Mouse (Mus musculus): ENCODE data around the gene Igflr1. TPM values are rescaled to one million over a fixed set of nuclear protein-coding genes. Genes with fewer than 3 reads are reported as not detected.

Igflr1 gene
- polyA plus RNA-seq, 1 experiment, result 3.4 TPM

DNA sequence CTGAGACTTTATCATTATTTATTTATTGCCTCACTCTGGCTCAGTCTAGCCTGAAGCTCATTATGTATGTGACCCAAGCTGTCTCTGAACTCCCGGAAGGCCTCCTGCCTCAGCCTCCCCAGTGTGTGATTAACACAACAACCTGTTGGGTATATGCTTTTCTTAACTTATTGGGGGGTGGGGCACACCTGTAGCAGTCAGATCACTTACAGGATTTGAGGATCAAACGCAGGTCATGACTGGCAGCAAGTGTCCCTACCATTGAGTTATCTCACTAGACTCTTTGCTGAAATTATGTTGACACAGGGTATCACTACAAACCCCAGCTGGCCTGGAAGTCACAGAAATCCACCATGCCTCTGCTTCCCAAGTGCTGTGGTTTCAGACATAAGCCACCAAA is 4.9 kb upstream of the Igflr1 start:
- Histone ChIP-seq H3K4me3 (ENCODE audit: insufficient read depth, low read length) (no peak overlapping the region), H3K27ac (ENCODE audit: insufficient read depth, low read length) (no peak overlapping the region), H3K4me1 (ENCODE audit: control insufficient read depth, insufficient read depth, low read length) (peaks cover 3% of the 10 kb centered on the region; the same call in 1 of the 2 replicates)
- TF ChIP-seq CTCF (IDR thresholded peaks at IDR 0.05; ENCODE audit: extremely low read depth, insufficient read depth, low read length) (no peak), POLR2A (IDR thresholded peaks at IDR 0.05; ENCODE audit: extremely low read depth, insufficient read depth, low read length) (no peak)

DNA sequence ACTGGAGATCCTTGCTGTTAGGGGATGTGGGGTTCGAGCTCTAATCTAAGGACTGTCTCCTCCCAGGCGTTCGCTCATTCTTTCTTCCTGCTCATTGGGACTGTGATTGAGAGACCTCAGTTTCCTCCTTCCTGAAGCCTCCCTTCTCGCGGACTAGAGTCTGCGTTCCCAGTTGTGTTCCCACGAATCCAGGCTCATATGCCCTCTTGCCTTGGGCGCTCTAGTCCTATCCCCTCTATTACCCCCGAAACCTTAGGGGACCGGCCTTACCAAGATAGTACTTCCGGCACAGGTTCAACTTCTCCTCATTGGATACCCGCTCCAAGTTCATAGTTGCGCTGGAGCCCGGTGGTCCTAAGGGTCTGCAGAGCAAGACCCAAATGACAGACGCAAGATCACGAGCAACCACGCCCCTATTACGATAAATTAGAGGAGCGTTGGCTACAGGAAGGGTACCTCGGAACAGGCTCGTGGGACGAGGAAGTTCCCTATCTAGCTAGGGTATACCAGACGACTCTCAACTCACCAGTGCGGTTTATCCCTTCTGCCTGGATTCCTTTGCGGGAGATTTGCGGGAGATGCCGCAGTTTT is 2.6 kb upstream of the Igflr1 start:
- Histone ChIP-seq H3K27ac (ENCODE audit: insufficient read depth, low read length) (peak overlapping the region; percentile 11), H3K4me3 (ENCODE audit: insufficient read depth, low read length) (peak overlapping the region; percentile 50), H3K4me1 (ENCODE audit: control insufficient read depth, insufficient read depth, low read length) (peaks cover 3% of the 10 kb centered on the region; the same call in 1 of the 2 replicates)
- TF ChIP-seq CTCF (IDR thresholded peaks at IDR 0.05; ENCODE audit: extremely low read depth, insufficient read depth, low read length) (no peak), POLR2A (IDR thresholded peaks at IDR 0.05; ENCODE audit: extremely low read depth, insufficient read depth, low read length) (no peak)

DNA sequence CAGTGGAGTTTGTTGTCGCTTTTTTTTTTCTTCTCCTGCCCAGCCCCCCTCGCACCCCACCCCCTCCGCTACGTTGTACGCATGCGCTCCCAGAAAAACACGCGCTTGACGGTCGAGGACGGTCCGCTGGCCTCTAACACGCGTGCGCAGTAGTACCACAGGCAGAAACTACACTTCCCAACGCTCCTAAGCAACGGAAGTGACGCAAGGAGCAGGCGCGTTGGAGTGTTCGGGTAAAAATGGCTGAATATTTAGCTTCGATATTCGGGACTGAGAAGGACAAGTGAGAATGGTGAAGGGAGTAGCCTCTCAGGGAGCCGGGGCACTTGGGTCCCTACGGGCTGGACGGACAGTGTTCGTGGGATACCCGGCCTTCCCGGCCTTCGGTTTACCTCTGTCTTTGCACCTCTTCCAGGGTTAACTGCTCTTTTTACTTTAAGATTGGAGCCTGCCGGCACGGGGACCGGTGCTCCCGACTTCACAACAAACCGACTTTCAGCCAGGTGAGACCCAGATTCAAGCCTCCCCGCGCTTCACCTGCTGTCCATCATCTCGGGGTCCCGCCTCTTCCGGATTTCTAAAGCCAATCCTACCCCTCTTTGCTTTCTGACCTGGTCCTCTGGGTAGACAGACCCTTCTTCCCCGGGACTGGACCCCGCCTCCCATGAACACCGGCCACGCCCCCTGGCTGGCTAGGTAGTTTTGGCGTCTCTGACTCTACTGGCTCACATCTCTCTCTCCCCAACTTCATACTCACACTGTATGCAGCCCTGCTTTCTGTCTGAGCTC is 1.9 kb upstream of the Igflr1 start, which contains the start of the genes U2af1l4, Gm49396 and Psenen:
Gene U2af1l4 (plus strand): TSS at position 185 of the 789 bp plus-strand sequence.
Gene Gm49396 (plus strand): TSS at position 228 of the 789 bp plus-strand sequence.
Gene Psenen (minus strand): TSS at position 511 of the 789 bp plus-strand sequence.
- peak within 1 kb of the TSS; percentile 50 for H3K4me3 ChIP-seq (ENCODE audit: insufficient read depth, low read length)
- peaks cover 3% of the 10 kb centered on the region; the same call in 1 of the 2 replicates for H3K4me1 ChIP-seq (ENCODE audit: control insufficient read depth, insufficient read depth, low read length)
- TF ChIP-seq POLR2A (IDR thresholded peaks at IDR 0.05; ENCODE audit: extremely low read depth, insufficient read depth, low read length), result peak; percentile 66
- TF ChIP-seq CTCF (IDR thresholded peaks at IDR 0.05; ENCODE audit: extremely low read depth, insufficient read depth, low read length), result no peak
- H3K27ac ChIP-seq (ENCODE audit: insufficient read depth, low read length), result peak within 1 kb of the TSS; percentile 41

DNA sequence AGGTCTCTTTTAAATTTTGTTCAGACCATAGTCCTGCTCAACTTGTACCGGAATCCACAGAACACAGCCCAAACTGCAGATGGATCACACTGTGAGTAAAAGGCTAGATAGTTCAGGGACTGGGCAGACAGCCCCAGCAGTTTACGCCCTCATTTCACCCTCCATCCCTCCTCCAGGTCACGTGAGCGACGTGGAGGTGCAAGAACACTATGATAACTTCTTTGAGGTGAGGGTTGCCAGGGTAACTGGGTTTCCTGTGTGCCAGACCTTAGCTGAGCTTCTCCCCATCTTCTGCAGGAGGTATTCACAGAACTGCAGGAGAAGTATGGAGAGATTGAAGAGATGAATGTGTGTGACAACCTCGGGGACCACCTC is 1.3 kb upstream of the Igflr1 start:
- peaks cover 3% of the 10 kb centered on the region; the same call in 1 of the 2 replicates for H3K4me1 ChIP-seq (ENCODE audit: control insufficient read depth, insufficient read depth, low read length)
- TF ChIP-seq POLR2A (IDR thresholded peaks at IDR 0.05; ENCODE audit: extremely low read depth, insufficient read depth, low read length) (no peak), CTCF (IDR thresholded peaks at IDR 0.05; ENCODE audit: extremely low read depth, insufficient read depth, low read length) (no peak)
- peak overlapping the region; percentile 50 for H3K4me3 ChIP-seq (ENCODE audit: insufficient read depth, low read length)
- no peak overlapping the region for H3K27ac ChIP-seq (ENCODE audit: insufficient read depth, low read length)

DNA sequence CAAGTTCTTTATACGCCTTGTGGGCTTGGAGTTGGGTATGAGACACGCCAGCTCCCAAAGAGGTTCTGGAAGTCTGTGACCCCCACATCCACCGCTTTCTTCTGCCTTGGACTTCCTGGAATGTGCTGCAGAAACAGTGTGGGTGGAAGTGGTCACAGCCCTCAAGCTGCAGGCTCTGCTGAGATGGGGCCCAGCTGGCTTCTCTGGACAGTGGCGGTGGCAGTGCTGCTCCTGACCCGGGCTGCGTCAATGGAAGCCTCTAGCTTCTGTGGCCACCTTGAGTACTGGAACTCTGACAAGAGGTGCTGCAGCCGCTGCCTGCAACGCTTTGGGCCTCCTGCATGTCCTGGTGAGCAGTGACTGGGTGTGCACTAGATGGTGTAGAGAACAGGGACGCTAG is 806 bp downstream of the Igflr1 start:
- no peak overlapping the region for H3K4me3 ChIP-seq (ENCODE audit: insufficient read depth, low read length)
- H3K27ac ChIP-seq (ENCODE audit: insufficient read depth, low read length), result no peak overlapping the region
- no peak for TF ChIP-seq POLR2A (IDR thresholded peaks at IDR 0.05; ENCODE audit: extremely low read depth, insufficient read depth, low read length)
- no peak for TF ChIP-seq CTCF (IDR thresholded peaks at IDR 0.05; ENCODE audit: extremely low read depth, insufficient read depth, low read length)
- H3K4me1 ChIP-seq (ENCODE audit: control insufficient read depth, insufficient read depth, low read length), result peaks cover 3% of the 10 kb centered on the region; the same call in 1 of the 2 replicates

DNA sequence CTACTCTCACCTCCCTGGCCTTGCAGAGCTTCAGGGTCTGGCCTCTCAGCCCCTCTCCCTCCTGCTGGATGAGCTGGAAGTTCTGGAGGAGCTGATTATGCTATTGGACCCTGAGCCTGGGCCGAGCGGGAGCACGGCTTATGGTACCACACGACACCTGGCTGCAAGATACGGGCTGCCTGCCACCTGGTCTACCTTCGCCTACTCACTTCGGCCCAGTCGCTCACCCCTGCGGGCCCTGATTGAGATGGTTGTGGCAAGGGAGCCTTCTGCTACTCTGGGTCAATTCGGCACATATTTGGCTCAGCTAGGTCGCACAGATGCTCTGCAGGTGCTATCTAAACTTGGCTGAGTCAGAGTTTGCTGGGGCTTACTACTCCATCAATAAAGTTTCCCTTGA is 2.3 kb downstream of the Igflr1 start:
- Histone ChIP-seq H3K27ac (ENCODE audit: insufficient read depth, low read length) (no peak overlapping the region), H3K4me3 (ENCODE audit: insufficient read depth, low read length) (no peak overlapping the region)
- TF ChIP-seq POLR2A (IDR thresholded peaks at IDR 0.05; ENCODE audit: extremely low read depth, insufficient read depth, low read length) (no peak), CTCF (IDR thresholded peaks at IDR 0.05; ENCODE audit: extremely low read depth, insufficient read depth, low read length) (no peak)

DNA sequence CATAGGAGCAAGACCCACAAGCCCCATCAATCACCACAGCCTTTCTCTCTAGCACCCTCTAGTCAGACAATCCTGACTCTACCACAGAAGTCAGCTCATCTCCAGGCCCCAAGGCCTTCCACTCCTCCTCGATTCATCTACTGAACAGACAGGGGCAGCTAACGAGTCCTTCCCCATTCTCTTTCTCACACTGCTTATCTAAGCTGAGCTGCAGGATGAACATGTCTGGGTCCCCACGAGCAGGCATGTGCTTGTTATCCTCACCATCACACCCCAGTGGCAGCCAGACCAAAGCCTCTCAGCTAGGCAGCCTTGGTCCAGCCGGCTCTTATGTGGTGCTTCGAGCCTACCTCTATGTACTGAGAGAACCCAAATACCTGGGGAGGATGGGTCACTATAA is 7.2 kb downstream of the Igflr1 start:
- TF ChIP-seq CTCF (IDR thresholded peaks at IDR 0.05; ENCODE audit: extremely low read depth, insufficient read depth, low read length) (no peak), POLR2A (IDR thresholded peaks at IDR 0.05; ENCODE audit: extremely low read depth, insufficient read depth, low read length) (no peak)
- Histone ChIP-seq H3K4me1 (ENCODE audit: control insufficient read depth, insufficient read depth, low read length) (no peaks in the 10 kb centered on the region), H3K4me3 (ENCODE audit: insufficient read depth, low read length) (no peak overlapping the region), H3K27ac (ENCODE audit: insufficient read depth, low read length) (no peak overlapping the region)

More for the DNA sequence above, 2.3 kb downstream of the Igflr1 start:
- peaks cover 3% of the 10 kb centered on the region; the same call in 1 of the 2 replicates for H3K4me1 ChIP-seq (ENCODE audit: control insufficient read depth, insufficient read depth, low read length)

DNA sequence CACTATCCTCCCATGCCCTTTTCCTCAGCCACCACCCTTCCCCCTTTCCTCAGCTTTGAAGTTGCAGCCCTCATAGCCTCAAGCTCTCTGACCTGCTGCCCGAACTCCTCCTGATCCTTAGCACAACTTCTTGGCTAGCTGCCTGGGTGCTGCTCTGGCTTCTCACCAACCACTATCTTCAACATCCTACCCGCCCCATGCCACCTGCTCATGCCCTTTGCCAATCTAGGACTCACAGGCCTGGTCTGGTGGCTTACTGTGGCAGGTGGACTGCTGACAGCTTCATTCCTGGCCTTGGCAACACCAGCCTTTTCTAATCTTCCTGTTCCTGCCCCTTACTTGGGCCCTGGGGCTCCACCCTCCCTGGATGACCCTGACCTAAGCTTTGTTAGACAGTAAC is 7.7 kb downstream of the Igflr1 start:
- no peak for TF ChIP-seq POLR2A (IDR thresholded peaks at IDR 0.05; ENCODE audit: extremely low read depth, insufficient read depth, low read length)
- TF ChIP-seq CTCF (IDR thresholded peaks at IDR 0.05; ENCODE audit: extremely low read depth, insufficient read depth, low read length), result no peak
- Histone ChIP-seq H3K27ac (ENCODE audit: insufficient read depth, low read length) (no peak overlapping the region), H3K4me3 (ENCODE audit: insufficient read depth, low read length) (no peak overlapping the region), H3K4me1 (ENCODE audit: control insufficient read depth, insufficient read depth, low read length) (no peaks in the 10 kb centered on the region)

DNA sequence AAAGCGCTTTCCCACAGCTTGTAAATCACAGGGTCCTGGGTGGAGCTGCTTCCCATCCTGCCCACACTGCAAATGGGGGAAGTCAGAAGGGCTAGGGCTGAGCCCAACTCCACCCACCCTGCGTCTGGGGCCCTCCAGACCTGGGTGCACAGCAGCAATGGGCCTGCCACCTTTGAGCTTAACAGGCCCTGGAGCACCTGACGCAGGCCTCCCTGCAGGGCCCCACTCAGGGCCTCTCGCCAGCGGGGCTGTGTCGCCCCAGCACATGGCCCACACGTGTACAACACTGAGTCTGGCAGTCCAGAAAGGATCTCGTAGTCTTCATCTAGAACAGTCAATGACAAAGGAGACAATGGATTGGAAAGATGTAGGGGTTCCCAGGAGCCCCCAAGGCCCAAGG is 14.7 kb downstream of the Igflr1 start:
- H3K4me1 ChIP-seq (ENCODE audit: control insufficient read depth, insufficient read depth, low read length), result no peaks in the 10 kb centered on the region
- H3K27ac ChIP-seq (ENCODE audit: insufficient read depth, low read length), result no peak overlapping the region
- TF ChIP-seq POLR2A (IDR thresholded peaks at IDR 0.05; ENCODE audit: extremely low read depth, insufficient read depth, low read length) (no peak), CTCF (IDR thresholded peaks at IDR 0.05; ENCODE audit: extremely low read depth, insufficient read depth, low read length) (no peak)
- no peak overlapping the region for H3K4me3 ChIP-seq (ENCODE audit: insufficient read depth, low read length)
